Mouse (Mus musculus): Measurements from ENCODE around the gene Sipa1.

GRCm38 (mm10) chr19:5704801-5705571 is 41.5 kb upstream of the Sipa1 start:
- TF ChIP-seq CTCF (IDR thresholded peaks at IDR 0.05; ENCODE audit: low read depth) = no peak
- no peak for TF ChIP-seq EP300 (IDR thresholded peaks at IDR 0.05; ENCODE audit: low read depth)
